Mouse (Mus musculus) kidney, postnatal 0 days (tissue): ENCODE results near the gene Serpini2. TPM values are rescaled to one million over a fixed set of nuclear protein-coding genes. Genes with fewer than 3 reads are reported as not detected.

Source experiments
- ATAC-seq: fragments of 200-750 bp; cut with Nextera tagmentation; replicated peaks from 2 replicates; pipeline ENCODE4 v1.8.0; 2017; ENCODE audit warnings: low read depth, moderate number of reproducible peaks, moderate TSS enrichment, moderate library complexity; ENCODE audit not compliant: low FRiP score
- DNase-seq: peaks from one replicate; pipeline ENCODE4 v3.0.0-alpha.2; 2016; ENCODE audit warnings: low spot score
- H3K27ac ChIP-seq: fragments of 300-500 bp; sonication (generic); 2 replicates; pipeline ENCODE4 v1.5.1; 2014; ENCODE audit warnings: mild to moderate bottlenecking
- H3K27me3 ChIP-seq: fragments of 300-500 bp; sonication (generic); 2 replicates; pipeline ENCODE4 v1.6.1; 2014; ENCODE audit warnings: low read length, mixed read lengths; ENCODE audit not compliant: insufficient read depth
- H3K36me3 ChIP-seq: fragments of 300-500 bp; sonication (generic); 2 replicates; pipeline ENCODE4 v1.6.1; 2014; ENCODE audit warnings: low read length, mixed read lengths; ENCODE audit not compliant: insufficient read depth
- H3K4me1 ChIP-seq: fragments of 300-500 bp; sonication (generic); replicated peaks from 2 replicates; pipeline ENCODE4 v1.6.1; 2014; ENCODE audit warnings: antibody characterized with exemption, low read length, mixed read lengths; ENCODE audit not compliant: insufficient read depth
- H3K4me2 ChIP-seq: fragments of 300-500 bp; sonication (generic); 2 replicates; pipeline ENCODE4 v1.6.1; 2014; ENCODE audit warnings: mild to moderate bottlenecking, low read length, moderate library complexity, mixed read lengths
- H3K4me3 ChIP-seq: fragments of 300-500 bp; sonication (generic); replicated peaks from 2 replicates; pipeline ENCODE4 v1.5.1; 2014; ENCODE audit warnings: low read depth, low read length
- H3K9ac ChIP-seq: fragments of 300-500 bp; sonication (generic); 2 replicates; pipeline ENCODE4 v1.6.1; 2014; ENCODE audit warnings: low read depth, low read length
- H3K9me3 ChIP-seq: fragments of 300-500 bp; sonication (generic); replicated peaks from 2 replicates; pipeline ENCODE4 v1.6.1; 2016; ENCODE audit warnings: low read length, inconsistent platforms, mixed read lengths
- CTCF ChIP-seq: IDR thresholded peaks from 2 replicates; pipeline ENCODE4 v1.5.1; 2016; ENCODE audit warnings: antibody characterized with exemption, low read depth, mild to moderate bottlenecking, moderate library complexity
- WGBS: fragments of 180-500 bp; shearing (Covaris S2); extraction: QIAGEN DNeasy Blood & Tissue Kit; methylation state at CpG from one replicate; pipeline ENCODE4 v1.1.7; 2014; 5-methylcytosine and 5-hydroxymethylcytosine counted together
- polyA plus RNA-seq: library from polyadenylated mRNA; unstranded; fragments of >200 nt; fragmentation: Nextera tagmentation; extraction: Ambion mirVana; gene quantifications from 2 replicates; pipeline ENCODE4 v1.2.1, GENCODE M21; 2015

The Serpini2 gene
- polyA plus RNA-seq, 1 experiment from 2014 or later: not detected

GRCm38 (mm10) chr3:75297758-75298111 is 27.9 kb upstream of the Serpini2 start:
- H3K36me3 ChIP-seq: no peaks in the 10 kb centered on the region
- WGBS: 44% methylated on average over 3 of the region's 3 CpGs
- TF ChIP-seq CTCF: no peak
- H3K9ac ChIP-seq: no peak overlapping the region
- no peak overlapping the region for H3K4me3 ChIP-seq
- H3K4me2 ChIP-seq: no peak overlapping the region
- DNase-seq (no peak), ATAC-seq (no peak)
- no peak overlapping the region for H3K27ac ChIP-seq
- H3K9me3 ChIP-seq: no peaks in the 10 kb centered on the region
- H3K27me3 ChIP-seq: no peaks in the 10 kb centered on the region
- H3K4me1 ChIP-seq: no peaks in the 10 kb centered on the region

- TF ChIP-seq CTCF: no peak
- H3K36me3 ChIP-seq: no peaks in the 10 kb centered on the region
- no peak overlapping the region for H3K4me3 ChIP-seq
- no peak overlapping the region for H3K27ac ChIP-seq
- DNase-seq (no peak), ATAC-seq (no peak)
- 64% methylated on average over 2 of the region's 2 CpGs for WGBS
- no peak overlapping the region for H3K4me2 ChIP-seq
- H3K27me3 ChIP-seq: no peaks in the 10 kb centered on the region
- no peaks in the 10 kb centered on the region for H3K4me1 ChIP-seq
- no peaks in the 10 kb centered on the region for H3K9me3 ChIP-seq
- no peak overlapping the region for H3K9ac ChIP-seq
These were observed 27.3 kb upstream of the Serpini2 start for GRCm38 (mm10) chr3:75297026-75297757.

GRCm38 (mm10) chr3:75293243-75293642 is 23.4 kb upstream of the Serpini2 start:
- TF ChIP-seq CTCF: no peak
- ATAC-seq (no peak), DNase-seq (no peak)
- Histone ChIP-seq H3K4me3 (no peak overlapping the region), H3K27ac (no peak overlapping the region), H3K27me3 (no peaks in the 10 kb centered on the region), H3K9ac (no peak overlapping the region), H3K4me1 (no peaks in the 10 kb centered on the region), H3K9me3 (no peaks in the 10 kb centered on the region), H3K36me3 (no peaks in the 10 kb centered on the region), H3K4me2 (no peak overlapping the region)
- WGBS: 84% methylated on average over 2 of the region's 2 CpGs

GRCm38 (mm10) chr3:75277455-75277854 is 7.6 kb upstream of the Serpini2 start:
- Histone ChIP-seq H3K9me3 (no peaks in the 10 kb centered on the region), H3K4me2 (no peak overlapping the region), H3K36me3 (no peaks in the 10 kb centered on the region), H3K4me1 (no peaks in the 10 kb centered on the region), H3K27ac (no peak overlapping the region), H3K27me3 (no peaks in the 10 kb centered on the region), H3K9ac (no peak overlapping the region), H3K4me3 (no peak overlapping the region)
- 72% methylated on average over 4 of the region's 4 CpGs for WGBS
- ATAC-seq (no peak), DNase-seq (no peak)
- no peak for TF ChIP-seq CTCF

GRCm38 (mm10) chr3:75276522-75276921 is 6.6 kb upstream of the Serpini2 start:
- no peak for DNase-seq
- Histone ChIP-seq H3K27me3 (no peaks in the 10 kb centered on the region), H3K27ac (no peak overlapping the region), H3K9me3 (no peaks in the 10 kb centered on the region), H3K4me3 (no peak overlapping the region), H3K4me2 (no peak overlapping the region), H3K4me1 (no peaks in the 10 kb centered on the region), H3K9ac (no peak overlapping the region), H3K36me3 (no peaks in the 10 kb centered on the region)
- ATAC-seq: no peak
- TF ChIP-seq CTCF: no peak
- WGBS: 93% methylated on average over 3 of the region's 3 CpGs

- no peaks in the 10 kb centered on the region for H3K9me3 ChIP-seq
- H3K9ac ChIP-seq: no peak overlapping the region
- H3K4me2 ChIP-seq: no peak overlapping the region
- no peak for TF ChIP-seq CTCF
- no peaks in the 10 kb centered on the region for H3K27me3 ChIP-seq
- H3K4me1 ChIP-seq: no peaks in the 10 kb centered on the region
- DNase-seq: no peak
- no peak overlapping the region for H3K4me3 ChIP-seq
- H3K36me3 ChIP-seq: no peaks in the 10 kb centered on the region
- no peak overlapping the region for H3K27ac ChIP-seq
- no peak for ATAC-seq
These were observed 5.2 kb upstream of the Serpini2 start for GRCm38 (mm10) chr3:75275127-75275526.

- no peak overlapping the region for H3K27ac ChIP-seq
- no peaks in the 10 kb centered on the region for H3K27me3 ChIP-seq
- ATAC-seq (no peak), DNase-seq (no peak)
- no peaks in the 10 kb centered on the region for H3K4me1 ChIP-seq
- no peak overlapping the region for H3K9ac ChIP-seq
- TF ChIP-seq CTCF: no peak
- no peaks in the 10 kb centered on the region for H3K9me3 ChIP-seq
- H3K4me2 ChIP-seq: no peak overlapping the region
- H3K36me3 ChIP-seq: no peaks in the 10 kb centered on the region
- H3K4me3 ChIP-seq: no peak overlapping the region
These were observed 10.5 kb downstream of the Serpini2 start for GRCm38 (mm10) chr3:75259356-75259755.
